Mouse (Mus musculus): ENCODE data around the gene Hes5. TPM values are rescaled to one million over a fixed set of nuclear protein-coding genes. Genes with fewer than 3 reads are reported as not detected.

Hes5 gene
- polyA plus RNA-seq, 2 experiments = 0.04 TPM; not detected in 1

- ATAC-seq (ENCODE audit: insufficient read depth) (no peak), DNase-seq (ENCODE audit: low read depth in 3 of 3, low spot score in 3 of 3) (no peak)
- H3K9me3 ChIP-seq (ENCODE audit: control insufficient read depth, low read length) = no peaks in the 10 kb centered on the region
- no peak overlapping the region for H3K4me3 ChIP-seq (ENCODE audit: insufficient read depth in 1 of 2, low read depth in 2 of 2, low read length in 2 of 2)
- no peak overlapping the region for H3K9ac ChIP-seq (replicated peaks)
- TF ChIP-seq CTCF (IDR thresholded peaks at IDR 0.05; ENCODE audit: low read depth) (no peak), EP300 (IDR thresholded peaks at IDR 0.05; ENCODE audit: low read depth) (no peak)
- H3K4me2 ChIP-seq (ENCODE audit: low read depth) = no peak overlapping the region
- H3K4me1 ChIP-seq (replicated peaks; ENCODE audit: control insufficient read depth in 2 of 2, insufficient read depth in 2 of 2, low read length in 1 of 2) = no peaks in the 10 kb centered on the region
- H3K27me3 ChIP-seq (ENCODE audit: control insufficient read depth, insufficient read depth, low read length) = no peaks in the 10 kb centered on the region
- H3K36me3 ChIP-seq (replicated peaks; ENCODE audit: control insufficient read depth, insufficient read depth, low read depth) = no peaks in the 10 kb centered on the region
- no peak overlapping the region for H3K27ac ChIP-seq
These were observed 47.4 kb downstream of the Hes5 start for GRCm38 (mm10) chr4:155008075-155008474.

GRCm38 (mm10) chr4:155009216-155009615 lies 48.5 kb downstream of the Hes5 start:
- ATAC-seq (ENCODE audit: insufficient read depth) = no peak
- no peak overlapping the region for H3K4me2 ChIP-seq (ENCODE audit: low read depth)
- H3K9me3 ChIP-seq (ENCODE audit: control insufficient read depth, low read length) = no peaks in the 10 kb centered on the region
- H3K4me3 ChIP-seq (ENCODE audit: insufficient read depth in 1 of 2, low read depth in 2 of 2, low read length in 2 of 2) = no peak overlapping the region
- H3K27ac ChIP-seq = no peak overlapping the region
- H3K9ac ChIP-seq (replicated peaks) = no peak overlapping the region
- WGBS (ENCODE audit: insufficient replicate concordance) = 46% methylated on average over 3 of the region's 3 CpGs
- H3K27me3 ChIP-seq (ENCODE audit: control insufficient read depth, insufficient read depth, low read length) = no peaks in the 10 kb centered on the region
- H3K4me1 ChIP-seq (replicated peaks; ENCODE audit: control insufficient read depth in 2 of 2, insufficient read depth in 2 of 2, low read length in 1 of 2) = no peaks in the 10 kb centered on the region
- DNase-seq (ENCODE audit: low read depth in 3 of 3, low spot score in 3 of 3) = no peak
- TF ChIP-seq EP300 (IDR thresholded peaks at IDR 0.05; ENCODE audit: low read depth) (no peak), CTCF (IDR thresholded peaks at IDR 0.05; ENCODE audit: low read depth) (no peak)
- no peaks in the 10 kb centered on the region for H3K36me3 ChIP-seq (replicated peaks; ENCODE audit: control insufficient read depth, insufficient read depth, low read depth)

- Histone ChIP-seq H3K4me2 (ENCODE audit: low read depth) (no peak overlapping the region), H3K27me3 (ENCODE audit: control insufficient read depth, insufficient read depth, low read length) (no peaks in the 10 kb centered on the region), H3K27ac (no peak overlapping the region), H3K9ac (replicated peaks) (no peak overlapping the region), H3K9me3 (ENCODE audit: control insufficient read depth, low read length) (no peaks in the 10 kb centered on the region), H3K4me3 (ENCODE audit: insufficient read depth in 1 of 2, low read depth in 2 of 2, low read length in 2 of 2) (no peak overlapping the region), H3K4me1 (replicated peaks; ENCODE audit: control insufficient read depth in 2 of 2, insufficient read depth in 2 of 2, low read length in 1 of 2) (no peaks in the 10 kb centered on the region), H3K36me3 (replicated peaks; ENCODE audit: control insufficient read depth, insufficient read depth, low read depth) (no peaks in the 10 kb centered on the region)
- WGBS (ENCODE audit: insufficient replicate concordance) = 69% methylated on average over 5 of the region's 5 CpGs
- DNase-seq (ENCODE audit: low read depth in 3 of 3, low spot score in 3 of 3) = no peak
- TF ChIP-seq CTCF (IDR thresholded peaks at IDR 0.05; ENCODE audit: low read depth) (no peak), EP300 (IDR thresholded peaks at IDR 0.05; ENCODE audit: low read depth) (no peak)
- ATAC-seq (ENCODE audit: insufficient read depth) = no peak
These were observed 50.1 kb downstream of the Hes5 start for GRCm38 (mm10) chr4:155010870-155011269.

- H3K27ac ChIP-seq = no peak overlapping the region
- no peak overlapping the region for H3K4me2 ChIP-seq (ENCODE audit: low read depth)
- no peak for DNase-seq (ENCODE audit: low read depth in 3 of 3, low spot score in 3 of 3)
- no peaks in the 10 kb centered on the region for H3K27me3 ChIP-seq (ENCODE audit: control insufficient read depth, insufficient read depth, low read length)
- no peak for ATAC-seq (ENCODE audit: insufficient read depth)
- H3K36me3 ChIP-seq (replicated peaks; ENCODE audit: control insufficient read depth, insufficient read depth, low read depth) = no peaks in the 10 kb centered on the region
- no peak overlapping the region for H3K4me3 ChIP-seq (ENCODE audit: insufficient read depth in 1 of 2, low read depth in 2 of 2, low read length in 2 of 2)
- H3K9me3 ChIP-seq (ENCODE audit: control insufficient read depth, low read length) = no peaks in the 10 kb centered on the region
- 54% methylated on average over 8 of the region's 8 CpGs for WGBS (ENCODE audit: insufficient replicate concordance)
- TF ChIP-seq EP300 (IDR thresholded peaks at IDR 0.05; ENCODE audit: low read depth) (no peak), CTCF (IDR thresholded peaks at IDR 0.05; ENCODE audit: low read depth) (no peak)
- H3K4me1 ChIP-seq (replicated peaks; ENCODE audit: control insufficient read depth in 2 of 2, insufficient read depth in 2 of 2, low read length in 1 of 2) = no peaks in the 10 kb centered on the region
- no peak overlapping the region for H3K9ac ChIP-seq (replicated peaks)
These were observed 50.7 kb downstream of the Hes5 start for GRCm38 (mm10) chr4:155011312-155012025.

Other genes with a start within 250 kb of the Hes5 start
- gene Ttc34, start 123.5 kb upstream of the Hes5 start, polyA plus RNA-seq (2012; rRNA removed) = not detected in 2 replicates
- gene Ttc34, start 123.5 kb upstream of the Hes5 start, polyA plus RNA-seq (2014; fragmentation: Nextera tagmentation; extraction: Ambion mirVana) = 0.08 TPM in 1 of 2 replicates, not detected in the other
- gene Mmel1, start 91.3 kb upstream of the Hes5 start, polyA plus RNA-seq (2012; rRNA removed) = 2.1 and 2.4 TPM in 2 replicates
- gene Mmel1, start 91.3 kb upstream of the Hes5 start, polyA plus RNA-seq (2014; fragmentation: Nextera tagmentation; extraction: Ambion mirVana) = 2.7 and 2.9 TPM in 2 replicates
- 4.0 and 5.8 TPM in 2 replicates for gene Fam213b, start 61.8 kb upstream of the Hes5 start, polyA plus RNA-seq (2012; rRNA removed)
- 9.3 and 9.8 TPM in 2 replicates for gene Fam213b, start 61.8 kb upstream of the Hes5 start, polyA plus RNA-seq (2014; fragmentation: Nextera tagmentation; extraction: Ambion mirVana)
- 122 and 308 TPM in 2 replicates for gene Tnfrsf14, start 32.4 kb upstream of the Hes5 start, polyA plus RNA-seq (2012; rRNA removed)
- gene Tnfrsf14, start 32.4 kb upstream of the Hes5 start, polyA plus RNA-seq (2014; fragmentation: Nextera tagmentation; extraction: Ambion mirVana) = 37.0 and 38.7 TPM in 2 replicates
- gene Pank4, start 3.2 kb downstream of the Hes5 start, polyA plus RNA-seq (2012; rRNA removed) = 27.9 and 32.5 TPM in 2 replicates
- gene Pank4, start 3.2 kb downstream of the Hes5 start, polyA plus RNA-seq (2014; fragmentation: Nextera tagmentation; extraction: Ambion mirVana) = 19.5 and 21.6 TPM in 2 replicates
- gene Plch2, start 95.9 kb downstream of the Hes5 start, polyA plus RNA-seq (2012; rRNA removed) = 0.09 and 0.12 TPM in 2 replicates
- 0.04 TPM in 1 of 2 replicates, not detected in the other for gene Plch2, start 95.9 kb downstream of the Hes5 start, polyA plus RNA-seq (2014; fragmentation: Nextera tagmentation; extraction: Ambion mirVana)
- gene Pex10, start 106.1 kb downstream of the Hes5 start, polyA plus RNA-seq (2012; rRNA removed) = 6.8 and 7.1 TPM in 2 replicates
- gene Pex10, start 106.1 kb downstream of the Hes5 start, polyA plus RNA-seq (2014; fragmentation: Nextera tagmentation; extraction: Ambion mirVana) = 1.7 and 2.6 TPM in 2 replicates
- 39.6 and 50.8 TPM in 2 replicates for gene Rer1, start 125.5 kb downstream of the Hes5 start, polyA plus RNA-seq (2012; rRNA removed)
- gene Rer1, start 125.5 kb downstream of the Hes5 start, polyA plus RNA-seq (2014; fragmentation: Nextera tagmentation; extraction: Ambion mirVana) = 95.1 and 97.7 TPM in 2 replicates
- 1.0 and 1.1 TPM in 2 replicates for gene Morn1, start 125.7 kb downstream of the Hes5 start, polyA plus RNA-seq (2012; rRNA removed)
- gene Morn1, start 125.7 kb downstream of the Hes5 start, polyA plus RNA-seq (2014; fragmentation: Nextera tagmentation; extraction: Ambion mirVana) = 0.85 and 1.2 TPM in 2 replicates